Mouse (Mus musculus): Measurements from ENCODE around the gene Gna12. TPM values are rescaled to one million over a fixed set of nuclear protein-coding genes. Genes with fewer than 3 reads are reported as not detected.
A peak's percentile ranks its signal among the peaks of the same experiment; 100 is the strongest.

The Gna12 gene
- polyA plus RNA-seq, 1 experiment from 2014 or later = 11.0 TPM

GRCm38 (mm10) chr5:140723822-140724221 lies 106.4 kb downstream of the Gna12 start, which contains the start of gene Amz1:
Gene Amz1, plus strand, starts transcription at chr5:140724127.
- H3K9me3 ChIP-seq (replicated peaks) = no peaks in the 10 kb centered on the region
- ATAC-seq = peak; percentile 82
- no peak within 1 kb of the TSS for H3K4me3 ChIP-seq
- H3K36me3 ChIP-seq (ENCODE audit: poor library complexity, severe bottlenecking) = peaks cover 14% of the 10 kb centered on the region
- no peaks in the 10 kb centered on the region for H3K27me3 ChIP-seq
- peak within 1 kb of the TSS; percentile 23 for H3K4me2 ChIP-seq
- H3K4me1 ChIP-seq = peaks cover 47% of the 10 kb centered on the region
- 32% methylated on average over 13 of the region's 13 CpGs for WGBS
- H3K27ac ChIP-seq = peak within 1 kb of the TSS; percentile 81; the same call in 1 of the 2 replicates
- no peak within 1 kb of the TSS; the same call in 1 of the 2 replicates for H3K9ac ChIP-seq

GRCm38 (mm10) chr5:140722121-140722520 lies 108.1 kb downstream of the Gna12 start:
- Histone ChIP-seq H3K27me3 (no peaks in the 10 kb centered on the region), H3K27ac (no peak overlapping the region), H3K4me1 (peaks cover 44% of the 10 kb centered on the region), H3K4me2 (no peak overlapping the region), H3K4me3 (no peak overlapping the region), H3K36me3 (ENCODE audit: poor library complexity, severe bottlenecking) (peaks cover 31% of the 10 kb centered on the region), H3K9me3 (replicated peaks) (no peaks in the 10 kb centered on the region), H3K9ac (no peak overlapping the region)
- no peak for ATAC-seq
- 72% methylated on average over 3 of the region's 3 CpGs for WGBS

GRCm38 (mm10) chr5:140720773-140721172 lies 109.5 kb downstream of the Gna12 start:
- peaks cover 44% of the 10 kb centered on the region for H3K36me3 ChIP-seq (ENCODE audit: poor library complexity, severe bottlenecking)
- no peaks in the 10 kb centered on the region for H3K9me3 ChIP-seq (replicated peaks)
- WGBS = 86% methylated on average over 7 of the region's 7 CpGs
- H3K4me3 ChIP-seq = no peak overlapping the region
- no peak overlapping the region for H3K9ac ChIP-seq
- H3K4me1 ChIP-seq = peaks cover 31% of the 10 kb centered on the region
- ATAC-seq = no peak
- H3K4me2 ChIP-seq = no peak overlapping the region
- no peak overlapping the region for H3K27ac ChIP-seq
- H3K27me3 ChIP-seq = no peaks in the 10 kb centered on the region

GRCm38 (mm10) chr5:140711040-140711439 lies 119.2 kb downstream of the Gna12 start:
- no peak overlapping the region for H3K4me3 ChIP-seq
- no peak overlapping the region for H3K27ac ChIP-seq
- H3K36me3 ChIP-seq (ENCODE audit: poor library complexity, severe bottlenecking) = peaks cover 78% of the 10 kb centered on the region
- H3K9ac ChIP-seq = no peak overlapping the region
- H3K9me3 ChIP-seq (replicated peaks) = no peaks in the 10 kb centered on the region
- no peaks in the 10 kb centered on the region for H3K27me3 ChIP-seq
- H3K4me2 ChIP-seq = no peak overlapping the region
- no peak for ATAC-seq
- WGBS = 78% methylated on average over 5 of the region's 5 CpGs
- H3K4me1 ChIP-seq = peaks cover 4% of the 10 kb centered on the region

GRCm38 (mm10) chr5:140710315-140710714 lies 119.9 kb downstream of the Gna12 start:
- Histone ChIP-seq H3K27me3 (no peaks in the 10 kb centered on the region), H3K4me3 (no peak overlapping the region), H3K9ac (no peak overlapping the region), H3K9me3 (replicated peaks) (no peaks in the 10 kb centered on the region), H3K4me1 (peaks cover 11% of the 10 kb centered on the region), H3K4me2 (no peak overlapping the region), H3K27ac (no peak overlapping the region), H3K36me3 (ENCODE audit: poor library complexity, severe bottlenecking) (peaks cover 71% of the 10 kb centered on the region)
- WGBS = 96% methylated on average over 6 of the region's 6 CpGs
- ATAC-seq = no peak

Other genes starting within 250 kb of the Gna12 start
- gene Lfng, start 223.1 kb downstream of the Gna12 start, polyA plus RNA-seq (2015; fragmentation: Nextera tagmentation; extraction: Ambion mirVana) = 28.8 and 31.8 TPM in 2 replicates
- 59.3 and 63.4 TPM in 2 replicates for gene Ttyh3, start 181.4 kb downstream of the Gna12 start, polyA plus RNA-seq (2015; fragmentation: Nextera tagmentation; extraction: Ambion mirVana)
- gene Iqce, start 128.1 kb downstream of the Gna12 start, polyA plus RNA-seq (2015; fragmentation: Nextera tagmentation; extraction: Ambion mirVana) = 20.1 and 27.6 TPM in 2 replicates
- 21.2 and 25.1 TPM in 2 replicates for gene Brat1, start 125.4 kb downstream of the Gna12 start, polyA plus RNA-seq (2015; fragmentation: Nextera tagmentation; extraction: Ambion mirVana)
- gene Amz1, start 106.3 kb downstream of the Gna12 start, polyA plus RNA-seq (2015; fragmentation: Nextera tagmentation; extraction: Ambion mirVana) = 2.7 and 3.3 TPM in 2 replicates
- gene Card11, start 170.2 kb upstream of the Gna12 start, polyA plus RNA-seq (2015; fragmentation: Nextera tagmentation; extraction: Ambion mirVana) = not detected in 2 replicates